Mouse (Mus musculus) erythroblast, embryonic 14.5 days (primary cell): ENCODE results near the gene Atxn7l3.

Experiments used
- GATA1 ChIP-seq: IDR thresholded peaks from 2 replicates; pipeline ENCODE4 v1.6.1; 2012; ENCODE audit warnings: low read length, inconsistent platforms, mixed read lengths
- TAL1 ChIP-seq: IDR thresholded peaks from 3 replicates; pipeline ENCODE4 v1.6.1; 2012; ENCODE audit warnings: low read length, inconsistent platforms, mixed read lengths

- TF ChIP-seq GATA1 (no peak), TAL1 (no peak)
Observed at GRCm38 (mm10) chr11:102317901-102318575, 21.6 kb upstream of the Atxn7l3 start.
